Mouse (Mus musculus) forebrain, postnatal 0 days (tissue): ENCODE measurements around the gene Smad9. TPM values are rescaled to one million over a fixed set of nuclear protein-coding genes. Genes with fewer than 3 reads are reported as not detected.
A peak's percentile ranks its signal among the peaks of the same experiment; 100 is the strongest.

ENCODE experiments used
- ATAC-seq: fragments of 200-750 bp; cut with Nextera tagmentation; 2 replicates; pipeline ENCODE4 v1.8.0; 2017; ENCODE audit warnings: mild to moderate bottlenecking, moderate library complexity
- DNase-seq: peaks from one replicate; pipeline ENCODE4 v3.0.0-alpha.2; 2015
- H3K27ac ChIP-seq: fragments of 300-500 bp; sonication (generic); 2 replicates; pipeline ENCODE4 v1.5.1; 2014; ENCODE audit warnings: low read depth, mild to moderate bottlenecking, antibody characterized with exemption, low read length, moderate library complexity, mixed read lengths
- H3K27me3 ChIP-seq: fragments of 300-500 bp; sonication (generic); 2 replicates; pipeline ENCODE4 v1.6.1; 2014; ENCODE audit warnings: mild to moderate bottlenecking, low read length, mixed read lengths; ENCODE audit not compliant: insufficient read depth
- H3K36me3 ChIP-seq: fragments of 300-500 bp; sonication (generic); 2 replicates; pipeline ENCODE4 v1.6.1; 2014; ENCODE audit warnings: mild to moderate bottlenecking, moderate library complexity; ENCODE audit not compliant: insufficient read depth
- H3K4me1 ChIP-seq: fragments of 300-500 bp; sonication (generic); 2 replicates; pipeline ENCODE4 v1.6.1; 2014; ENCODE audit warnings: antibody characterized with exemption; ENCODE audit not compliant: insufficient read depth
- H3K4me2 ChIP-seq: fragments of 300-500 bp; sonication (generic); 2 replicates; pipeline ENCODE4 v1.6.1; 2014; ENCODE audit warnings: low read depth, mild to moderate bottlenecking, moderate library complexity
- H3K4me3 ChIP-seq: fragments of 300-500 bp; sonication (generic); 2 replicates; pipeline ENCODE4 v1.5.1; 2014; ENCODE audit warnings: low read depth, low read length, mixed read lengths
- H3K9ac ChIP-seq: fragments of 300-500 bp; sonication (generic); 2 replicates; pipeline ENCODE4 v1.6.1; 2014; ENCODE audit warnings: mild to moderate bottlenecking
- H3K9me3 ChIP-seq: fragments of 300-500 bp; sonication (generic); 2 replicates; pipeline ENCODE4 v1.6.1; 2016; ENCODE audit warnings: low read length
- CTCF ChIP-seq: sonication (generic); IDR thresholded peaks from 2 replicates; pipeline ENCODE4 v1.5.1; 2016; ENCODE audit warnings: antibody characterized with exemption, control low read depth, low read depth
- WGBS: fragments of 180-500 bp; shearing (Covaris S2); extraction: QIAGEN DNeasy Blood & Tissue Kit; methylation state at CpG from one replicate; pipeline ENCODE4 v1.1.7; 2014; 5-methylcytosine and 5-hydroxymethylcytosine counted together
- polyA plus RNA-seq: library from polyadenylated mRNA; unstranded; fragments of >200 nt; fragmentation: Nextera tagmentation; extraction: Ambion mirVana; gene quantifications from 2 replicates; pipeline ENCODE4 v1.2.1, GENCODE M21; 2015
- total RNA-seq: library from RNA; depleted of rRNA; stranded (reverse); fragments of >200 nt; gene quantifications from 2 replicates; pipeline ENCODE4 v1.2.3, GENCODE M21; 2014; rRNA removed

The Smad9 gene
- total and polyA plus RNA-seq, 2 experiments from 2014 or later: 0.35 to 2.7 TPM

GRCm38 (mm10) chr3:54832491-54832890, 77.1 kb downstream of the Smad9 start:
- no peak for DNase-seq
- no peak overlapping the region for H3K4me3 ChIP-seq
- no peak overlapping the region for H3K27ac ChIP-seq
- WGBS: 90% methylated on average over 3 of the region's 3 CpGs
- TF ChIP-seq CTCF: no peak
- H3K4me1 ChIP-seq: peaks cover 5% of the 10 kb centered on the region; the same call in 1 of the 2 replicates
- no peak for ATAC-seq
- no peaks in the 10 kb centered on the region for H3K9me3 ChIP-seq
- no peaks in the 10 kb centered on the region for H3K27me3 ChIP-seq
- no peak overlapping the region for H3K9ac ChIP-seq
- H3K36me3 ChIP-seq: no peaks in the 10 kb centered on the region
- H3K4me2 ChIP-seq: no peak overlapping the region

GRCm38 (mm10) chr3:54835421-54835820, 80.0 kb downstream of the Smad9 start:
- no peak for TF ChIP-seq CTCF
- 34% methylated on average over 2 of the region's 2 CpGs for WGBS
- no peak overlapping the region for H3K4me2 ChIP-seq

More at GRCm38 (mm10) chr3:54835421-54835820, 80.0 kb downstream of the Smad9 start:
- H3K4me1 ChIP-seq: peaks cover 5% of the 10 kb centered on the region; the same call in 1 of the 2 replicates
- H3K4me3 ChIP-seq: no peak overlapping the region
- no peaks in the 10 kb centered on the region for H3K27me3 ChIP-seq
- no peaks in the 10 kb centered on the region for H3K36me3 ChIP-seq
- ATAC-seq (peak; percentile 87), DNase-seq (peak; percentile 69)
- 0 out of 2 replicates have a peak overlapping the region, but pooled peaks have one; percentile 0 for H3K27ac ChIP-seq
- H3K9me3 ChIP-seq: no peaks in the 10 kb centered on the region
- H3K9ac ChIP-seq: no peak overlapping the region

Other genes starting within 250 kb of the Smad9 start
- 45.9 and 50.7 TPM in 2 replicates for gene Supt20, start 62.8 kb upstream of the Smad9 start, total RNA-seq
- gene Supt20, start 62.8 kb upstream of the Smad9 start, polyA plus RNA-seq: 41.2 and 53.1 TPM in 2 replicates
- not detected in 2 replicates for gene Gm21958, start 41.2 kb upstream of the Smad9 start, total RNA-seq
- gene Gm21958, start 41.2 kb upstream of the Smad9 start, polyA plus RNA-seq: 0.25 and 0.31 TPM in 2 replicates
- 39.8 and 56.4 TPM in 2 replicates for gene Exosc8, start 20.2 kb upstream of the Smad9 start, total RNA-seq
- 72.6 and 80.7 TPM in 2 replicates for gene Exosc8, start 20.2 kb upstream of the Smad9 start, polyA plus RNA-seq
- 24.8 and 26.1 TPM in 2 replicates for gene Alg5, start 20.0 kb upstream of the Smad9 start, total RNA-seq
- gene Alg5, start 20.0 kb upstream of the Smad9 start, polyA plus RNA-seq: 74.7 and 83.5 TPM in 2 replicates
- 49.7 and 52.3 TPM in 2 replicates for gene Rfxap, start 52.2 kb downstream of the Smad9 start, total RNA-seq
- gene Rfxap, start 52.2 kb downstream of the Smad9 start, polyA plus RNA-seq: 44.1 and 52.3 TPM in 2 replicates
- gene Sertm1, start 160.3 kb downstream of the Smad9 start, total RNA-seq: 36.2 and 46.3 TPM in 2 replicates
- gene Sertm1, start 160.3 kb downstream of the Smad9 start, polyA plus RNA-seq: 3.8 and 4.5 TPM in 2 replicates